Mouse (Mus musculus): ENCODE measurements at regions not wholly inside any gene's neighbourhood (a gene's known extent, or its start where the extent isn't known, plus 50 kb on each side); places are given as distances from the start of the nearest gene placed in this dataset.
A peak's percentile ranks its signal among the peaks of the same experiment; 100 is the strongest.

- DNase-seq = peak; percentile 49 to 60
Observed at GRCm38 (mm10) chr10:110654070-110654469, 91.2 kb upstream of the E2f7 start.

DNA sequence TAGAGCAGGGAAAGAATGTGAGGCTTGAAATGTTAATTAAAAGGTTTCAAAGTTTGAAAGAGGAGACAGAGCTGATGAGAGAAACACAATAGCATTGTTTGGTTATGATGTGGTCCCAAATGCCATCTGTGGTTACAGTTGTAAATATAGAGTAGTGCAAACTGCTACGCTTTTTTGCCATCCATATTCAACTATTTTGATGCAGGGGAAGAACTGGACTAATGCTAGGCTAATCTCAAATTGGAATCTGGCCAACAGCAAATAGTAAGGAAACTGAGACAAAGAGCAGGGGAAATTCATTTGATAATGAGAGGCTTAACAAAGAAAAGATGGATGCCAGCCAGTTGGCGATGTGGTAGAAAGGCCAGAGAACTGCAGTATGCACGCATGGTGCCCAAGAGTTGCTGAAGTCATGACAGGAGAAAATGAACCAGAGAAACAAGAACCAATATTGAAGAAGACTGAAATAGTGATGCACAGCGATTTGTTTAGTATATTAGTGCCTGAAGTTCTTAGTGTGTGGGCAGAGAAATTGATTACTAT lies 87.0 kb upstream of the E2f7 start:
- DNase-seq = no peak

GRCm38 (mm10) chr10:110676503-110676902 lies 68.7 kb upstream of the E2f7 start:
- no peak for DNase-seq

All from cerebellum, postnatal 36 days (tissue).